Mouse (Mus musculus): ENCODE measurements at regions not wholly inside any gene's neighbourhood (a gene's known extent, or its start where the extent isn't known, plus 50 kb on each side); places are given as distances from the start of the nearest gene placed in this dataset.

DNA sequence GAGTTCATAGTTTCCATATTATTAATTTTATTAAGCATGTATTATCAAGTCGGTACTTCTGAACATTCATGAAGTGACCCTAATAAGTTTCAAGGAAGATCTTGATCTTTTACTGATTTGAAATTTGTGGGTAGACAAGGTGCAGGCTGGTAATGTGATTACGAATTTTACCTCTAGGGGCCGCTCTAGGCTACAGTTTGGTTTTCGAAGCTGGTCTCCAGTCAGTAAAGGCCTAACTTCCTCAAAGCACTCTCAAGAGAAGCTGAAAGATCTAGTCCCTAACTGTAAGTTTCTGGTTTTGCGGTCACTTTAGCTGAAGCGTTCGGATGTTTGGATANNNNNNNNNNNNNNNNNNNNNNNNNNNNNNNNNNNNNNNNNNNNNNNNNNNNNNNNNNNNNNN is 408.1 kb upstream of the Frg1 start:
- DNase-seq, result peak; percentile 52

DNA sequence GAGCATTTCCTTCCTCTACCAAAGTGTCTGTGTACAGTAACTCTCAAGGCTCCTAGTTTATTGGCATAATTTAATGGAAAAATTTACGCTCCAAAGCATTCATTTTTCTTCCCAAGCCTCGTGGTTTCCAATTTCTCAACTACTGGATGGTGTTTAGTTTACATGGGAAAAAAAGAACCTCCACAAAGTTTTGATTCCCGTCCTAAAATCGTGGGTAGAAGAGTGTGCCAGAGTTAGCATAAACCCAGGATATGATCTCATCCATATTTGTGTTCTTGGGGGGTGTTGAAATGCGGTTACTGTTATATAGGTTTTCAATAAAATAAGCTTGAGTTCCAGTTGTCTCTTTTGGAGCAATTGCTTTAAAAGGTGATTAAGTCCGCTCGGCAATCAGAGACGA is 406.2 kb upstream of the Frg1 start:
- DNase-seq, result no peak

DNA sequence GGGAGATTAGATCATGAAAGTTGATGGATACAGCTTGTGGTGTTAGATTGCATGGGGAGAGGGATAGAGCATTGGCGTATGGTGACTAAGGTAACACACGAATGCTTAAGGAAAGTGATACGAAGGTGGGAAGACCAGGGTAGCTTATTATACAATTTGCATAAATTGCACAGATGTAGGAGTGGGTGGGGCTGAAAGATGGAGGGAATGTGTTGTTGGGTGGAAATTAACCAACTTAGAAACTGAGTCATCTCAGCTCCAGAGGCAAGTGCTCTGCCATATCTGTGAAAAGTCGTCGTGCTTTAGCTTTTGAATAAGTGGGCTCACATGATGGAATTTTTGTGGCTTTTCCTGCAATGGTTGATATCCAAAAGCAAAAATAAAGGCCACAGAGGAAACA is 404.8 kb upstream of the Frg1 start:
- no peak for DNase-seq

DNA sequence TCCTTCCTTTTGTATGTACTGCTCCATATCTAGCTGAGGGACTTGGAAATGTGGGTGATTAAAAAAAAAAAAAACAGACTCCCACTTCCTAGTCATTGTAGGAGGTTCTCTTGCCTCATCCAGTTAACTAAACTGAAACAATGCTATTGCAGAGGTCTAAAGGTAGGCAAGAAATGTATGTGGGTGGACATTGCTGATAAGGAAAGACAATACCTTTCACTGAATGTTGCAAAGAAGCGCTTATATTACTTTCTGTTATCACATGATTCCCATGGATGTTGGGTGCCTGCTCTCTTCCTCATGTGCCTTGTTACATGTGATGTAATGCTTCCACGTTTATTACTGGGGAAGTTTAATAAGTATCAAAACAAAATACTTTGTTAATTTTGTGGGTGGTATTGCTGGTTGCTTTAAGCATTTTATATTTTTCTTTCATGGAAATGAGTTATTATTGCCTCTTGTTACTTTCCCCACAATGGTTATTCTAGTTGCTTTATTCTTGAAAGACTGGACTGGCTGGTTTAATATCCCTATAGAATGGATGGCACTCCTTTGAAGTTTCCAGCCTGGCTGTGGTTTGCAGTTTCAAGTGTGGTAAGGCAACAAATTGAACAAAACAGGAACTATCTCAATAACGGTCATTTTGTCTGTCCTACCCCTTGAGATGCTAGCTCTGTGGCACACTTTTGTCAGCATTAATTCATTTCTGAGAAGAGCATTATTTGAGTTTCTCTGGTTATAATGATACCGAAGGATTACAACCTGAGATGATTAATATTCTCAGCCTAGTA is 403.9 kb upstream of the Frg1 start:
- no peak for DNase-seq

DNA sequence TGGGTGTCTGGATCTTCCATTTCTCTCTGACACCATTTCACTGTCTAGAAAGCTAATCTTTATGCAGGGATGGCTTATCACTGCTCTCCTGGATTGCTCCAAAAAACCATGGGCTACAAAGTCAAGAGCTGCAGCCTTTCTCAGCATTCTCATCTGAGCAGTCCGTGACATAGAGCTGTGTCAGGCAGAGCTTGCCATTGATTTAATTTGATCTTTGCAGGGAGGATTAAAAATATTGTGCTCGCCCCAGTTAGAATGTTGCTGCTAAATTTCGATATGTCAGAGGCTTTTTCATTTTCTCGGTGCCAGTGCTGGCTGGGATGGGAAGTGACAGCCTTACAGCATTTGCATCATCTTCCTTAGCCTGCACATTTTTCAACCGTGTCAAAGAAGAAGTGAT is 401.7 kb upstream of the Frg1 start:
- DNase-seq, result no peak

DNA sequence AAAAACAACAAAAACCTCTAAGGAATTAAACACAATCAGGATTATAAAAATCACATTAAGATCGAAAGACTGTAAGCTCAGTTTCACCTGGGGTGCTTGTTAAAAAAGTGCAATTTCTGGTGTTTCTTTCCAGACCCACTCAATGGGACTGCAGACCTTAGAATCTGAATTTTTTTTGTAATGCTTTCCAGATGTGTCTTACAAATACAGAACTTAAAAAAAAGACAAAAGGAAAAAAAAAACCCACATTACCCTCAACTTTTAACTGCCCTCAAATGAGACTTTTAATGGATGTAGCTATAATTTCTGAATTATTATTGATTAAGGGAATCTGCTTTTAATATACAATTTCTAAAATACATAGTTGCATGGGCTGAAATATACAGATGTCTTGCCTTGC is 401.2 kb upstream of the Frg1 start:
- DNase-seq, result no peak

DNA sequence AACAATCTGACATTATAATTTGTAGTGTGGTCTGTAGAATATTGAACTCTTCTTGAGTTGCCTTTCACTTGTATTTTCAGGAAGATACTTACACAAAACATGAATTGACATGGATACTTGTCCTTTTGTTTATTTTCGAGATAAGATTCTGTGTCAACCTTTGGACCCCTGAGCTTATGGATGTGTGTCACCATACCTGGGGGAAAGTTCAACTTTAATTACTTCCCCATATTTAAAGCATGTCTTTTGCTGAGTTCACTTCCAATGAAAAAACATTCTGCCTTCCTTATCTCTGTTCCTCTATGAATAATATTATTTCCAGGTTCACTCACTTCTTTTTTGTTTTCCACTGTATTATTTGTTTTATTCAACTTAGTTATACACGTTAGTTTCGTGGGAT is 398.4 kb upstream of the Frg1 start:
- DNase-seq, result no peak

DNA sequence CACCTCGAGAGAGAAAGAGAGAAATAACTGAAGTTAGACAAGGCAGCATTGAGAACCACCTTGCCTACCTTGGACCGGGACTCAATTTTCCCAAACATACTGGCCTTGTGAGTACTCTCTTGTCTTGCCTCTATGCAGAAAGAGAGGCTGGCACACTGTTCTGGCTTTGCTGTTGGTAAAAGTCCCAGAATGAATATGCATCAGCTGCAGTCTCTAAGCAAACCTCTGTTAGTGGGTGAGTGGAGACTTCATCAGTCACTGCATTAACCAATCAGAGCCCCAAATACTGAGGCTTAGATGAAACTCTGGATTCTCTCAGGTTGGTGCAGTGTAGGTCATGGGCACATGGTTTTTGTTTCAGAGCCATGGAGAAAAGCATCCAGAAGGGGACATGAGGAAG is 378.8 kb upstream of the Frg1 start:
- no peak for DNase-seq

DNA sequence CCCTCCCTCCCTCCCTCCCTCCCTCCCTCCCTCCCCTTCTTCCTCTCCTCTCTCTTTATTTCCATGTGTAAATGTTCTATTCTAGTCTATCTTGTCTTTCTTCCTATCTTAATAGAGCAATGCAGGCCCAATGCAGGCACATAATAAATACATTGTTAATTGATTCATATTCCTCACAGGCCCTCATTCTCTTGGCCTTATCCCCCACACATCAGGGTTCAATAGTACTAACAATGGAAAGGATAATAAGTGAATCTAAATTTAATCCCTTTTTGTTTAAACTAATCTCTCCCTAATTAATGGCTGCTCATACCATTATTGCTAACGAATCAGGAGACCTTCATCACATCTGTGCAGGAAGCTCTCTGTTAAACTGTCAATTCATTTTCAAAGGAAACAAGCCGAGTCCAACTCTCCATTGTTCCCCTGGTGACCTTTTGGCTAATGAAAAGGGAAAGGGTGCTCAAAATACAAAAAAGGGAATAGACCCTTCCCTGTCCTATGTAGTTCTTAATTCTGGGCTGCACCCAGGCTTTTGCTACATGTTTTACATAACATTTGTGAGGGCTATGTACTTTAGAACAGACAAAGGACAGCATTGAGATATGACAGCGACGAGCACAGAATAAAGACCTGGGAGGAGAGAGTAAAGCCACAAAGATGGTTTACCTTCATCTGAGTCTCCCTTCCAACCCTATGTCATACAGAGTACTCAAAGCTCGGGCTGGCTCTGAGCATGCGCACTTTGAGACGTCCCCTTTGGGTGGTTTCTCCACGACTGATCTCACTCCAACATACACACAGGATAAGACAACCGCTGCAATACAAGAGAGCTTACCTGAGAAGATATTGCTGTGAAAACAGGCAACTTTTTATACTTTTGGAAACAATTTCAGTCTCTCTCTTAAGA is 370.3 kb upstream of the Frg1 start:
- no peak for DNase-seq

DNA sequence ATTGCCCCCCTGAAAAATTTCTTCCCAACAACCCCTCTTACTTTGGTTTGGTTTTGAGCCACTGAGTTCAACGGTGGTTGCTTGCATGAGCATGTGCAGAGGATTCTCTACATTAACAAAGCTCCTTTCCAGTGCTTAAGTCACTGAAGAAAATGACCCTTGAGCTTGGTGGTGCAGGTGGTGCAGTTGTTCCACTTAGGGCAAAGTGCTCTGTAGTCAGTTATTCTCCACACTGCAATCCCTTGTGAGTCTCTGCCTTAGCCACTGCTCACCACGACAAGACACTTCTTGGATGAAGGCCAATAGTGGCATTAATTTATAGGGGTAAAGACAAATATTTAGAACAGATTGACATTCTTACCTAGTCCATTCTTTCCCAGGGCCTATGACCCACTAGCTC is 369.1 kb upstream of the Frg1 start:
- DNase-seq, result no peak

DNA sequence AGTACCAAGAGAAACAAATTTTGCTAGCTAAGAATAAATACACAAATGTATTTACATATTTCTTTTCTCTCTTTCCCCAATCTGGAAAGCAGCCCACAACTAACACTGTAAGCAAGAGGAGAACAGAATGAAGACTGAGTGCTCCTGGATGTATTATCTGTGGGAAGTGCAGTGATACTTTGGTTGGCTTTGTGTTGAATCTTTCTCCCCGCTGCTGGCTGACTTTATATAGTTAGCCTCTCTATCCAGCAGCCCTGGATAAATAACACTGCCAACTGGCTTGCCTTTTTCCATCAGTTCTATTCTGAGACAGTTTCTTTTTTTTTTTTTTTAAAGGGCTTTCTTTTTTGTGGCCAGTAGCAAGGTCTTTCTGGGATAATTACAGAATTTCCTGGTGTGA is 366.0 kb upstream of the Frg1 start:
- no peak for DNase-seq

DNA sequence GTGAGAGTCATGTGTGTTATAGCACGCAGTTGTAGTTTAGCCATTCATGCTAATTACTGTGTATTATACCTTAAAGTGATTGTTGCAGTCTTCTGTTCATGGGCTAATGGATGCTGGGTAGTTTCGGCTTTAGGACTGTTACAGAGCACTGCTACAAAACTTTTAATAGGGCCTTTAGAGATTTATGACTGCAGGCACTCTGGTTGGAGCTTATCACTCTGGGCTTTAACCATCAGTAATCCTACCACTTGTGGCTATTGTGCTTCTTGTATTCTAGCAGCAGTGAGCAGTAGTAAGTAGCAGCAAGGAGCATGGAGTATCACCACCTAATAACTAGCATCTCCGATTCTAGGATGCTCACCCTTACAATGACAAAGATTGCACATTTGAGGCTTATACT is 362.6 kb upstream of the Frg1 start:
- DNase-seq, result no peak

DNA sequence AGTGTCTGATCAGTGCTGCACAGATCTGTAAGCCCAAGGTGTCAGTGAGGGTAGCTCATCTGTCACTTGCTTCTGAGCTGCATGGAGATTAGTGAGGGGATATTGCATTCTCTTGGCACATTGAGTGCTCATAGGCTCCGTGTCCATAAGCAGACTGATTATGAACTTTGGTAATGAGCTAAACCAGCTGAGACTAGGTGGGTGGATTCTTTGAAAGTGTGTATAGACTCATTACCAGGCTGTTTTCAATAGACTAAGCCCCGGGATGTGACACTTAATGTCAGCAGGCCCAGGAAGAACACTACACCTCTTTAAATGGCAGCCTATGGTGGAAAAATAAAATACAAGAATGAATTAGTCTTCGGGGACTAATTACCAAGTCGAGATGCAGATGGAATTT is 354.9 kb upstream of the Frg1 start:
- no peak for DNase-seq

DNA sequence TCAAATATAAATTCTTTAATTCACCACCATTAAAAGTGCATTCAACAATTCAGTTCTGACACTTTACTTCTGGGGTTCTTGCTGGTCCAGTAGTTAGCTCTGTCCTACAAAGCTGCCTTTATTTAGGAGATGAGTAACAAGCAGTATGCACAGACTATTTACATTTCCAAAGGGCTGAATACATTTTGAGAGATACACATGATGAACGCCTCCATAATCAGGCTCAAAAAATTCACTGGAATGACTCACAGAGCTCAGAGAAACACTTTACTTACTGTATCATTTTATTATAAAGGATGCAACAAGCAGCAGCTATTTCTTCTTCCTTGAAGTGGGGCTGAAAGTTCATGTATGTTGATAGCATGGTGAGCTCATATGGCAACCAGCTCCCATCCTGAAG is 336.6 kb upstream of the Frg1 start:
- DNase-seq, result no peak

DNA sequence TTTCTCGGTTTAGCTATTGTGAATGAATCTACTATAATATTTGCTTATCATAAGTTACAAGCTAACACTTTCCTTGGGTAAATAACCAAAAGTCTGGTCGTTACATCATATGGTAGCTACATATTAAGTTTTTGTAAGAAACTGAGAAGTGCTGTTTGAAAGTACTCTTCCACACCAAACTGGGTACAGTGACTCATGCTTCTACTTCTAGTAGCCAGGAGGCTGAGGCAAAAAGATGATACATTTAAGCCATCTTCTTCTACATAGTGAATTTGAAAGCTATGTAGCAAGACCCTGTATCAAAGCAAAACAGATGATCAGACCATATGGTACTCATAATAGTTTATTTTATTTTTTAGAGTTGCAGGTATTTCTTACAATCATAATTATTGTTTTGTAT is 335.8 kb upstream of the Frg1 start:
- no peak for DNase-seq

DNA sequence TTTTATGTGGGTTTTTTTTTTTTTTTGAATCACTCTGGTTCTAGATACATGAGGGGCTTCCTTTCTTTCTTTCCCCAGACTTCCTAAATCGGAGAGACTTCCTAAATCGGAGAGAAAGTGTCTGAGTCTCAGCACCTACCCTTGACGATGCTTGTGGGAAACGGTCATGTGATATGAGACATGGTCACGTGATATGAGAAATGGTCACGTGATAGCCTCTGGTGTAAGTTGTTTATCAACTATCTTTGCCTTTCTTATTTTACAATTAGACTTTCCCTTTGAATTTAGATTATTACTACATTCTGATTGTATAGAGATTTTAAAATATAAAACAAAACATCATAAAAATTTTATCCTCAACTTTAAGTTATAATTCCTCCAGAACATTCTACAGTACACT is 330.1 kb upstream of the Frg1 start:
- DNase-seq, result no peak

DNA sequence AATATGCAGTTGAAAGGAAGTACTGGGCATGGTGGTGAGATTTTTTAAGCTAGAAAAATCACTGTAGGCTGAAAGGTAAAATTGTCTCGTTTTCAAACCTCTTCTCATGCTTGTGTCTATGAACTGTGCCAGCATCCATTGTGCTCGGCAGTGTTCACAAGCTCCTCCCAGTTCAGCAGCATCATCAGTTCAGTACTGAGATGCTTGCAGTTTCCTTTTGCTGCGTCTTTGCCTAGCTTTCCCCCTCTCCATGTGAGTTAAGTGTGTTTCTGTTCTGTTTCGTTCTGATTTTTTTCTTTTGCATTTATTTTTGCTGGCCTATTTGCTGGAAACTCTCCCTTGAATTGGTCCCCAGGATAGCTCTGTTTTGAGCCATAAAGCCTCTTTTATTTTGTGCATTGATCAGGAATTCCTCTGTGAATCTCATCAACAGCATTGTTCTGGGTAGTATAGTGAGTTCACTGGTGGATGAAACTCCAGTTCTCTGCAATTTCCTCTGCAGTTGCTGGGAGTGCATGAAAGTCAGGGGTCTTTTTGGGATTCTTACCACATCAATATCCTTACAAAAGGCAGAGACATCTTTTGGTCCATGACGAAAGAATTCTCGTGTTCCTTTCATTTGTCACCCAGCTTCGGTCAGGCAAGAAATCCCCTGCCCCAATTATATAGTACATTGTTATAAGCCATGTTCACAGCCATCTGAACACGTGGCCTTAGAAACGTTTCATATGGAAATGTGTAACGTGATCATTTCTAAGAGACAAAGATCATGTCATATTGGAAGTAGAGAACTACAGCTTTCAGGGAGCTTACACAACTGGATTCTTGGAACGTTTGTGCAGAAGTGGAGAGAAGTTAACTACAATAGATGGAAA is 326.2 kb upstream of the Frg1 start:
- DNase-seq, result no peak

DNA sequence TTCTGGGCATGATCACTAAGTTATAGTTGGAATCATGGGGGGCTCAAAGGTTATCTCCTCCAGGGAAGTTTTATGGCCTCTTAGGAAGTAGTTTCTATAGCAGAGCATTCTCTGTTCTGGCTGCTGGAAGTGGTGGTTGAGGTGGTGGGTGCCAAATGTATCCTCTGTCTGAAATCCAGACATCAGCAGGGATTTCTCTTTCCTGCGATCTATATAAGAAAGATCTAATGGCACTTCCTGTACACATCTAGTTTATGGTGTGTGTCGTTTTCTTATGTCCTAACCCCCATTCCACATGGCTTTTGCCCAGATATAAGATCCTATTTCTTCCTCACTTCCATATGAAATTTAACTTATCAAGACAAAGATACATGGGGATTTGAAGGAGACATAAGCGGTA is 300.1 kb upstream of the Frg1 start:
- DNase-seq, result no peak

DNA sequence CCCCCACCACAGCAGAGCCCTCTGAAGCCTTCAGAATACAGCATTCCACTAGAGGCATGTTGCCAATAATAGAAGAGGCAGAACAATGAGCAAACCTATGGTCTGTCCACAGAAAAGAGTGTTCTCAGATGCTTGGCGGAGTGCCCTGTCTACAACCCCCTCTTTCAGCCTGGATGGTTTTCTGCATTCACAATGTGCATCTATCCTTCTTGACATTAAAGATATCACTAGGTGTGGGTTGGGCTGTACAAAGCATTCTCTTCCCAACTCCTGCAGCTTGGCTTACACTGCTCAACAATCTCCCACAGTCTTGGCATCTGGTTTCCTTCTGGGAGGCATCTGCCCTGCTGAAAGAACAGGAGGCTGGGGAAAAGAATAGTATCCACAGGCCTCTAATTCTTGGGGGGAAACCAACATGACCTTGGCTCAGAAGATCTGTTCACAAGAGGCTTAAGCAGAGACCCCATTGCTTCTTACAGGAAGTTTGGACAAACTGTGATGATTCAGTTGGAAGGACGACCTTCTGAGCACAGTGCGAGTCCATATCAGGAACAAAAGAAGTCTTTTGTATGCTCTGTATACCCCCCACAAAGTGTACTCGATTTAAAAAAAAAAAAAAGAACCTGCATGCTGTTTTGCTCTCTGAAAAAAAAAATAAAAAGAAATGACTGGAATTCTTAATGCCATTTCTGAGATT is 296.9 kb upstream of the Frg1 start:
- no peak for DNase-seq

DNA sequence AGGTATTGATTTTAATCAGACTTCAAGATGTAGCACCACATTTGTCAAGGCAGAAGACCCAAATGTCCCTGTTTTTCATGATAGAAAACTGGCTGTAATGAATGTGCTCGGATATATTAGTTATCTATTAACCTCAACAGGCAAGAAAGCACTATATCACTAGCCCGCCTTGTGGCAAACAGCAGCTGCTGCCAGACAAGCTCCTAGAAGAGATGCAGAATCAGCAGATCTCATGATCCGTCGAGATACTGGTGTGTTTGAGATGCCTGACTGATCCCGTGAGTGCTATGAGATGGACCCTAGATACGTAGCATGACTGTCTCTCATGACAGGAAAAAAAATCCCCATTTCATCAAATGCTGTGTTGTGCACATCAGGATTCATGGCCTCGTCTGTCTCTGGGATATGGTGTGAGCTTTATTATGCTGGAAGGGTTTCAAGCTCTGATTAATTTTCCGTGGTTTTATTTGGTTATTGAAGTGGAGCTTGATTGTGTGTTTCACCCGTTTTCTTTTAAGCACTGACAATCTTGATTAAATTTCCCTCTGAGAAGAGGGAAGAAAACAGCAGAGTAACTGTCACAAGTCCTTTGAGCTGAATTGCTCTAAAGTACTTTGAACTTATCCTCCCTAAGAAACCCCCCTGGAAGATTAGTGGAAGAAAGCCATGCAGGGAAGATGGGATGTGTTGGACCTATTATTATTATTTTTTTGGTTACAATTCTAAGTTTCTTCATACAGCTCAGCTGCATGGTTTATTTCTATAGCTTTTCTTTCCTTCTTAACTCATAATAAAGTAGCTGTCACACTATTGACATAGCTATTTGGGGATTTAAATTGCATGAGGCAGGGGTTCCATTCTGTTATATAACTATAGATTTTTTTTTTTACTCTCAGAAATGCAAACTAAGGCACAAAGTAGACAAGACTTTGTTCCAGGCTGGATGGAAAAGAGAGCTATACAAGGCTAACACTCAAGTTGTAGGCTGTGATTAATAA is 287.4 kb upstream of the Frg1 start:
- no peak for DNase-seq
